Mouse (Mus musculus) embryonic facial prominence, embryonic 11.5 days (tissue): ENCODE results near the gene Lrrk1. TPM values are rescaled to one million over a fixed set of nuclear protein-coding genes. Genes with fewer than 3 reads are reported as not detected.

Experiments
- ATAC-seq: fragments of 200-750 bp; cut with Nextera tagmentation; replicated peaks from 2 replicates; pipeline ENCODE4 v1.8.0; 2017; ENCODE audit warnings: low read depth; ENCODE audit not compliant: insufficient number of reproducible peaks, low FRiP score, low TSS enrichment
- DNase-seq: peaks from one replicate; pipeline ENCODE4 v3.0.0-alpha.2; 2015; ENCODE audit warnings: low spot score
- H3K27ac ChIP-seq: fragments of 300-500 bp; sonication (generic); replicated peaks from 2 replicates; pipeline ENCODE4 v1.5.1; 2014; ENCODE audit warnings: mild to moderate bottlenecking, low read depth, low read length, control low read depth
- H3K27me3 ChIP-seq: fragments of 300-500 bp; sonication (generic); 2 replicates; pipeline ENCODE4 v1.6.1; 2014; ENCODE audit warnings: mild to moderate bottlenecking, low read length, moderate library complexity, mixed read lengths; ENCODE audit not compliant: control insufficient read depth, insufficient read depth
- H3K36me3 ChIP-seq: fragments of 300-500 bp; sonication (generic); replicated peaks from 2 replicates; pipeline ENCODE4 v1.6.1; 2014; ENCODE audit warnings: low read depth, mild to moderate bottlenecking, low read length, moderate library complexity, mixed read lengths; ENCODE audit not compliant: control insufficient read depth, insufficient read depth
- H3K4me1 ChIP-seq: fragments of 300-500 bp; sonication (generic); 2 replicates; pipeline ENCODE4 v1.6.1; 2014; ENCODE audit warnings: low read length, mixed read lengths; ENCODE audit not compliant: control insufficient read depth, insufficient read depth
- H3K4me2 ChIP-seq: fragments of 300-500 bp; sonication (generic); 2 replicates; pipeline ENCODE4 v1.6.1; 2014; ENCODE audit warnings: low read depth, mild to moderate bottlenecking, control low read depth, low read length, moderate library complexity
- H3K4me3 ChIP-seq: fragments of 300-500 bp; sonication (generic); 2 replicates; pipeline ENCODE4 v1.5.1; 2014; ENCODE audit warnings: low read depth, low read length, control low read depth
- H3K9ac ChIP-seq: fragments of 300-500 bp; sonication (generic); replicated peaks from 2 replicates; pipeline ENCODE4 v1.6.1; 2014; ENCODE audit warnings: mild to moderate bottlenecking, control low read depth, low read length
- H3K9me3 ChIP-seq: fragments of 300-500 bp; sonication (generic); replicated peaks from 2 replicates; pipeline ENCODE4 v1.6.1; 2016; ENCODE audit warnings: mild to moderate bottlenecking, low read length, inconsistent platforms, mixed read lengths; ENCODE audit not compliant: control insufficient read depth
- WGBS: fragments of 180-500 bp; shearing (Covaris S2); extraction: QIAGEN DNeasy Blood & Tissue Kit; methylation state at CpG from one replicate; pipeline ENCODE4 v1.1.7; 2014; 5-methylcytosine and 5-hydroxymethylcytosine counted together
- polyA plus RNA-seq: library from polyadenylated mRNA; unstranded; fragments of >200 nt; fragmentation: Nextera tagmentation; extraction: Ambion mirVana; gene quantifications from 2 replicates; pipeline ENCODE4 v1.2.1, GENCODE M21; 2014

The Lrrk1 gene
- polyA plus RNA-seq, 1 experiment from 2014 or later: 3.1 TPM

DNA sequence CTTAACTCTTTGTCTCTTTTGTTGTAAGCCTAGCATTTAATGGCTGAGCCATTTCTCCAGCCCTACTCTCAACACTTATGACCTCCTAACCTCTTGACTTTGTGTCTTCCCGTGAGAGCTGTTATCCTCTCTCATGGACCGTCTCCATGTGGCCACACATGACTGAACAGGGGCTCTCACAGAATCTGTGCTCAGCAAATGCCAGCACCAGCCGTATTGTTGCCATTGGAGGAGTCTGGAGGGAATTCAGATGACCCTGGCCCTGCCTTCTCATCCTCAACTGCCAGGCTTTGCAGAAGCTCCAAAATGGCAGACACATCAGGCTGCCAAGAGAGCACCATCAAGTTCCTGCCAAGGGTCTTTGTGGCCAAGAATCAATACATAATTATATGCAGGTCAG is 9.1 kb upstream of the Lrrk1 start:
- H3K4me1 ChIP-seq: no peaks in the 10 kb centered on the region
- H3K4me2 ChIP-seq: no peak overlapping the region
- H3K27me3 ChIP-seq: no peaks in the 10 kb centered on the region
- 57% methylated on average over 3 of the region's 3 CpGs for WGBS
- ATAC-seq: no peak
- no peaks in the 10 kb centered on the region for H3K9me3 ChIP-seq
- H3K36me3 ChIP-seq: no peaks in the 10 kb centered on the region
- DNase-seq: no peak
- no peak overlapping the region for H3K27ac ChIP-seq
- H3K4me3 ChIP-seq: no peak overlapping the region
- no peak overlapping the region for H3K9ac ChIP-seq

DNA sequence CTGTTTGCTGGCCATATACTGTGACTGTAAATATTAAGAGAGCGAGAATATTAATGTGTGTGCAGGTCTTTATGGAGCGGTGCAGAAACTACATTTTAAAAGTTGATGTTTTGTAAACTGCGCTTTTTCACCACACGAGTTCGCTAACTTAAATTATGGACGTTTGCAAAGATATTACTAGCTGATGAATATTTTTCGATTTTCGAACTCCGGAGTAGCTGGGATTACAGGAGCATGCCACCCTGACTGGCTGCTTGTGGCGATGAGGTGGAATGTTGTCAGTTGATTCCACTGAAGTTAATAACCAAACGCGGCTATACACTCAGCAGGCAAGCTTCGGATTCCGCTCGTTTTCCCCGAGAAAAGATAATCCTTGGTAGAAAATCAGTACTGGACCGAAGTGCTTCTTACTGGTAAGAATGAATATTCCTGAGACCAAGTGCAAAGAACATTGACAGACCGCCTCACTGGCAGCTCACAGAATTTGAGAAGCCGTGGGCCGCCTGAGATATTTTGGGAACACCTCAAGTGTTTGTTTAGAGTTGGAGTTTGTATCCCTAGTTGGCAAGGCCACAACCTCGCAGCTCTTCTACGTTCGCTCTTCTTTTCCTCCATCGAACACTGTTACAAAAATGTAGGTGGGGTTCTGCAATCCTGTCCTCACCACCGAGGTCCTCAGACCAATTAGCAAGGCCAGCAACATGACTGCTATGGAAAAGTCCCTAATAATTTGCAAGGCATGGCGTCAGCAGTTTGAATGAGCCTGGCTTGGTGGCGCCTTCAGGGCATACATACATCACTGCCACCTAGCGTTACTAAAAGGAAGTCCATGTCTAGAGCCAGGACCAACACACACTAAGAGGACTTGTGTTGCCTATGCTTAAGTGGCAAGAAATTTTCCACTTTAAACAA is 727 bp upstream of the Lrrk1 start:
- H3K9me3 ChIP-seq: no peaks in the 10 kb centered on the region
- no peak overlapping the region for H3K9ac ChIP-seq
- H3K4me3 ChIP-seq: peak overlapping the region; percentile 62
- no peaks in the 10 kb centered on the region for H3K27me3 ChIP-seq
- peak overlapping the region; percentile 94 for H3K4me2 ChIP-seq
- DNase-seq (peak; percentile 87), ATAC-seq (peak; percentile 69; the same call in 1 of the 2 replicates)
- WGBS: 8% methylated on average over 28 of the region's 28 CpGs
- no peaks in the 10 kb centered on the region for H3K36me3 ChIP-seq
- no peaks in the 10 kb centered on the region for H3K4me1 ChIP-seq
- H3K27ac ChIP-seq: no peak overlapping the region

DNA sequence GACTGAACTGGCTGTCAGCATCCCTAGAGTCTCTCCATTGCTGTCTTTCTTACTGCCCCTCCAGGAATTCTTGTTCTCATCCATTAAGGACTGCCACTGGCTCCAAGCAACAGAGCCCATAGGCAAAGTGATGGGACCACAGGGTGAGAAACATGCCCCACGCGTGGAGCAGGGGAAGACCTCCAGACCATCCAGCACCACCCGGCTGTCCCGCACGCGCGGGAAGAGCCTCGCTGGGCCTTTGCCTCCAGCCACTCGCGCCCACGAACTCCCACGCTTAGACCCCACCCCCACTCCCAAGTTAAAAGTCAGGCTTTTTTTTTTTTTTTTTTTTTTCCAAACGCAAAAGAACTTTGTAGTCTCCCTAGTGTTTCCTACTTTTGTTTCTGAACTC is 734 bp downstream of the Lrrk1 start:
- Histone ChIP-seq H3K4me1 (no peaks in the 10 kb centered on the region), H3K27me3 (no peaks in the 10 kb centered on the region), H3K4me3 (peak overlapping the region; percentile 62), H3K4me2 (peak overlapping the region; percentile 94), H3K36me3 (no peaks in the 10 kb centered on the region), H3K9me3 (no peaks in the 10 kb centered on the region), H3K9ac (peak overlapping the region; percentile 85), H3K27ac (no peak overlapping the region)
- DNase-seq (peak; percentile 14), ATAC-seq (peak; percentile 17; the same call in 1 of the 2 replicates)
- 2% methylated on average over 13 of the region's 13 CpGs for WGBS

DNA sequence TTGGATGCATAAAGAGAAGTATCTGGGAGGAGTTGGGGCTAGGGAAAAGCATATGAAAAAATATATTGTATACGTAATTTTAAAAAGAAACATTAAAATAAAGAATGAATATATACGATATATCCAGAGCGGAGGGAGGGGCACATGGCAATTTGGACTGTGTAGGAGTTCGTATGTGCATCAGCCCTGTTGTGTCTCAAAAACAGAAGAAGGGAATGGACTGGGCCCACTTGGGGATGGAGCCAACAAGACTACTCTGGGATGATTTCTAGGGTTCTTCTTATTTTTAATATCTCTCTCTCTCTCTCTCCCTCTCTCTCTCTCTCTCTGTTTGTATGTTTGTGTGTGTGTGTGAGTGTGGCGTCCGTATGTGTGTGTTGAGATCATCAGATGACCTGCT is 1.7 kb downstream of the Lrrk1 start:
- WGBS: 96% methylated on average over 6 of the region's 6 CpGs

DNA sequence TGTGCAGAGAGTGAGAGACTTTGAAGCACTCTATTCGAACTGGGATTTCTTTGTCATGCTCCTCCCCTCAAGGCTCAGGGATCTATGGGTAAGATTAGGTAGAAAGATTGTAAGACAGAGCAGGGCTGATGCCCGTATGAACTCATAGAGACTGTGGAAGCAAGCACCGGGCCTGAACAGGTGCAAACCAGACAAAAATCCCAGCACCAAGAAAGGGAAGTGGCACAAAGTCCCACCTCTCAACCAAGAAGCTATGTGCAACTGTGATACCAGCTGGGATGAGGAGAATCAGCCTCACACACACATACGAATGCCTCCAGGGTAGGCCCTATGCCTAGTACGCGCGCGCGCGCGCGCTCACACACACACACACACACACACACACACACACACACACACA is 2.3 kb downstream of the Lrrk1 start:
- WGBS: 96% methylated on average over 12 of the region's 12 CpGs
- Histone ChIP-seq H3K4me3 (no peak overlapping the region), H3K36me3 (no peaks in the 10 kb centered on the region), H3K9ac (no peak overlapping the region), H3K4me2 (no peak overlapping the region), H3K4me1 (no peaks in the 10 kb centered on the region), H3K27ac (no peak overlapping the region), H3K27me3 (no peaks in the 10 kb centered on the region), H3K9me3 (no peaks in the 10 kb centered on the region)
- DNase-seq (no peak), ATAC-seq (no peak)

More for the DNA sequence above, 1.7 kb downstream of the Lrrk1 start:
- Histone ChIP-seq H3K9ac (no peak overlapping the region), H3K4me3 (no peak overlapping the region), H3K9me3 (no peaks in the 10 kb centered on the region), H3K4me2 (no peak overlapping the region), H3K27me3 (no peaks in the 10 kb centered on the region), H3K4me1 (no peaks in the 10 kb centered on the region), H3K27ac (no peak overlapping the region), H3K36me3 (no peaks in the 10 kb centered on the region)
- no peak for ATAC-seq
- DNase-seq: no peak

DNA sequence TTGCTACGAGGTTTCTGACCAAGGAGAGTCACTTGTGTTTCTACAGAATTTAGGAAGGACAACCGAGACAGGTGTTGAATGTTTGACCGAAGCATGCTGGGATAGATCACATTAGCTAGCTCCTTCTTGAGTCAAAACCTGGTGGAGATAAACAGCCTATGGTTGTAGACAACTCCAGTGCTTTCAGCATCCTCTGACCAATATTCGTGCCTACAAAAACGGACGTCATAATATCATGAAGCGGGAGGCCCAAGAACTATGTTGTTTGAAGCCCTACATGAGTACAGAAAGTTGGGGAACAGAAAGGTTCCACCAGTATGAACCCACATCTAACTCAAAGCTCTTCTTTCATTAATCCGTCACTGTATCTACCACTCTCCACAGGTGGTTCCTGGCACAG is 3.3 kb downstream of the Lrrk1 start:
- Histone ChIP-seq H3K9ac (no peak overlapping the region), H3K27ac (no peak overlapping the region), H3K36me3 (no peaks in the 10 kb centered on the region), H3K4me2 (no peak overlapping the region), H3K4me1 (no peaks in the 10 kb centered on the region), H3K27me3 (no peaks in the 10 kb centered on the region), H3K4me3 (no peak overlapping the region), H3K9me3 (no peaks in the 10 kb centered on the region)
- WGBS: 91% methylated on average over 8 of the region's 8 CpGs
- DNase-seq (no peak), ATAC-seq (no peak)

DNA sequence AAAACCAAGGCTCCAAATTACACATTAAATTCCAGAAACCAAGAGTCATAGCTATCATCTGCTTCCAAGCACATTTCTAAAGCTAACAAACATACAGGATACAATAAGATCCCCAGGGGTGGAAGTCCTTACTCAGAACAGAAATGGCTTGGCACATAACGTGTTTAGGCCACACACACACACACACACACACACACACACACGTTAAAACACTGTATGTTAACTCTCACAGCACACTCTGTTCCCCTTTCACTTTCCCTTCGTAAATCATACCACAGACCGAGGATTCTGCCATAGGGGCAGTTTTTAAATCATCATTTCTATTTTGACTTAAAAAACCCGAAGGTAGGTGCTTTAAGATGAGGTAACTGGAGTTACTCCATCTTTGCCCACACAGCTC is 3.9 kb downstream of the Lrrk1 start:
- Histone ChIP-seq H3K9ac (no peak overlapping the region), H3K4me1 (no peaks in the 10 kb centered on the region), H3K9me3 (no peaks in the 10 kb centered on the region), H3K36me3 (no peaks in the 10 kb centered on the region), H3K4me2 (no peak overlapping the region), H3K27me3 (no peaks in the 10 kb centered on the region), H3K4me3 (no peak overlapping the region), H3K27ac (no peak overlapping the region)
- ATAC-seq (no peak), DNase-seq (no peak)
- WGBS: 75% methylated on average over 5 of the region's 5 CpGs

DNA sequence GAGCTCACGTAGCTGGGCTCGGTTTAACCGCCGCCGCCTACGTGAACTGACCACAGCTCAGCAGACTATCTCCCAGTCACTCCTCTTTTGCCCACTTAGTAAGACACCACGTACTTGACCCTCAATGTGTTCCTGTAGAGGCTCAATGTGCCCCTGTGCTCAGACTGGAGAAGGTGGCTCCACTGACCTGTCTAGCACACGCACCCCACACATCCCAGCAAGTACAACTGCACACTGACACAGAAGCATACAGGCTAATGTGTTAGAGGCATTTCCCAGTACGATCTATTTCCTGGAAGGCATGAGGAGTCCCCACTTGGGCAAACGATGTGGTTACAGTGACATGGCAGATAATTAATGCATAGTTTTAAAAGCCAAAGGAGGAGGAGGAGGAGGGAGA is 11.6 kb downstream of the Lrrk1 start:
- H3K27me3 ChIP-seq: no peaks in the 10 kb centered on the region
- ATAC-seq (no peak), DNase-seq (no peak)
- H3K4me3 ChIP-seq: no peak overlapping the region
- no peaks in the 10 kb centered on the region for H3K36me3 ChIP-seq
- 82% methylated on average over 10 of the region's 10 CpGs for whole genome bisulfite sequencing
- H3K27ac ChIP-seq: no peak overlapping the region
- no peak overlapping the region for H3K4me2 ChIP-seq
- H3K9me3 ChIP-seq: no peaks in the 10 kb centered on the region
- no peak overlapping the region for H3K9ac ChIP-seq
- H3K4me1 ChIP-seq: no peaks in the 10 kb centered on the region
